Mouse (Mus musculus): Measurements from ENCODE around the gene Faap24.

Gene Faap24

GRCm38 (mm10) chr7:35396542-35397168 is at the start of gene Faap24, which contains the start of gene Cep89:
Faap24 (minus strand) TSS chr7:35396836.
Cep89 (plus strand) TSS chr7:35397035.
- DNase-seq (ENCODE audit: low read depth) = peak; percentile 96

DNA sequence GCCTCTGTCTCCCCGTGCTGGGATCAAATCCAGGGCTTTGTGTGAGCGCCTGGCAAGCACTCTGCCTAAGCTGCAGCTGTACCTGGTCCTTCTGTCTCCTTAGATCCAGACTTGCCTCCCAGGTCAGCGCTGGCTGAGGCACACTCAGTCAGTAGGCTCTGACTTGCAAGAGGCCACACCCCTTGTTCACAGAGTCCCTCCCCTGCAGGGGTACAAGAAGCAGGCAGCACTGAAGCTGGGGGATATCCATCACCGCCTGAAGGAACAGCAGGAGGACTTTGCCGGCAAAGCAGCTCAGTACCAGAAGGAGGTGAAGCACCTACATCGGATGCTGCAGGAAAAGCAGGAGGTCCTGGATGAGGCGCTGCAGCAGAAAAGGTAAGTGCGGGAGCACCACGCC is 38.6 kb upstream of the Faap24 start:
- no peak for DNase-seq (ENCODE audit: low read depth)

DNA sequence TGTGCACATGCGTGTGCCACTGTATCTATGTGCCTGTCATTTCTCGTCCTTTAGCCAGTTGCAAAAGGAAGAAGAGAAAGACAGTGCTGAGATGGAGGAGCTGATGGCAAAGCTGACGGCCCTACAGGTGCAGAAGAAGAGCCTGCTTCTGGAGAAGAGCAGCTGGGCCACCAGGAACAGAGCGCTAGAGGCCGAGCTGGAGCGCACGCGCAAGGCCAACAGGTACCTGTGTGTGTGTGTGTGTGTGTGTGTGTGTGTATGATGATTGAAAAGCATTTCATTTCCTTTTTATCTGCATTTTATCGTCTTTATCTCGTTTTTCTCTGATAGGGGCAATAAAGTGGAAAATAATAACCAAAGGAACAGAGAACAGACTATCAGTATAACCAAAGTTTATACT is 31.5 kb upstream of the Faap24 start:
- no peak for DNase-seq (ENCODE audit: low read depth)

- no peak for DNase-seq (ENCODE audit: low read depth)
These were observed 26.4 kb upstream of the Faap24 start for GRCm38 (mm10) chr7:35423071-35423470.

DNA sequence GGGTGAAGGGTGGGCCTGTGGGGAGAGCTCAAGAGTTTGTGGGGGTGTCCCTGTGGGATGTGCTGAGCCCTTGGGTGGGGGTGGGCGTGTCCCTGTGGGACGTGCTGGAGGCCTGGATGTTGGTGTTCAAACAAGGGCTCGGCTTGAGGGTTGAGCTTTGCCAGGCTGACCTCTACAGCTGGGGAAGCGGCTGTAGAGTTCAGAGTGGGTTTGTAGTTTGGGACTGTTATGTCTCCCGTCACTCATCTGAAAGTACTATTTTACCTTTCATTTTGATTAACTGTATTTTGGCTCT is 20.0 kb upstream of the Faap24 start:
- DNase-seq (ENCODE audit: low read depth) = no peak

DNA sequence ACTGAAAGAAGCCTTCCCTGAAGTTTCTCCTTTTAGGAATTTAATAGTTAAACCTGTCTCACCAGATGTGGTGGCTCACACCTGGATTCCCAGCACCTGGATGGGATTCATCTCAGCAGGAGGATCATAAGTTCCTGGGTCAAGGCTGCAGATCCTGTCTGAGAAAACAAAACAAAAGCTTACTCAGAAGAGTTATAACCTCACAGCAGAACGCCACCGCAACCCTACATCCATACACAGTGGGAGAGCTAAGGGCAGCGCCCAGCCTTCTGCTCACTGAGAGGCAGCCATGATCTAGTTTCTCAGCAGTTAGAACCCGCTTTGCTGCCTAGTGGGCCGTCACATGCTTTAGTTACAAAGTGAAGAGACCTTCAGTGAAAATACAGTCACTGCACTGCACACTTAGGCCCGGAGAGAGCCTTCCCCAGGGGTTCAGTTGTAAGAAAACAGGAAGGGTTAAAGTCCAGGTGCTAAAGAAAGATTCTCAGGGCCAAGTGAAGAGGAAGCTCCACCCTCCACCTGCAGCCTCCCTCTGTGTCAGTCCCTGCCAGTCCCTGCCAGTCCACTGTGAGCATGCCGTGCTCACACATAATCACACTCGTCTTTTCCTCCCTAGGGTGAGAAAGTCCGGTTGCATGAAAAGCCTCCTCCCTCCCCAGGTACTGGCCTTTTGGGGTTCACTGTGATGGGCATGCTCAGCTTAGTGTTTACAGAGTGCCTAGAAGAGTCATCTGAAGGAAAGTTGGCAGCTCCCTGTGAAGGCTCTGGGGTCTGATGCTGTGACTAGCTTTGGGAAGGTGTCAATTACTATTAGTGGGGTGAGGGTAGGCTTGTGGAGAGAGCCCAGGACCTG is 19.4 kb upstream of the Faap24 start:
- DNase-seq (ENCODE audit: low read depth) = peak; percentile 3

- DNase-seq (ENCODE audit: low read depth) = no peak
These were observed 18.6 kb upstream of the Faap24 start for GRCm38 (mm10) chr7:35415226-35415625.

- no peak for DNase-seq (ENCODE audit: low read depth)
These were observed 4.5 kb upstream of the Faap24 start for GRCm38 (mm10) chr7:35401169-35401568.

- no peak for DNase-seq (ENCODE audit: low read depth)
These were observed 741 bp downstream of the Faap24 start for GRCm38 (mm10) chr7:35395734-35396456.

- no peak for DNase-seq (ENCODE audit: low read depth)
These were observed 3.7 kb downstream of the Faap24 start for GRCm38 (mm10) chr7:35392935-35393334.

- no peak for DNase-seq (ENCODE audit: low read depth)
These were observed 7.9 kb downstream of the Faap24 start for GRCm38 (mm10) chr7:35388694-35389093.

DNA sequence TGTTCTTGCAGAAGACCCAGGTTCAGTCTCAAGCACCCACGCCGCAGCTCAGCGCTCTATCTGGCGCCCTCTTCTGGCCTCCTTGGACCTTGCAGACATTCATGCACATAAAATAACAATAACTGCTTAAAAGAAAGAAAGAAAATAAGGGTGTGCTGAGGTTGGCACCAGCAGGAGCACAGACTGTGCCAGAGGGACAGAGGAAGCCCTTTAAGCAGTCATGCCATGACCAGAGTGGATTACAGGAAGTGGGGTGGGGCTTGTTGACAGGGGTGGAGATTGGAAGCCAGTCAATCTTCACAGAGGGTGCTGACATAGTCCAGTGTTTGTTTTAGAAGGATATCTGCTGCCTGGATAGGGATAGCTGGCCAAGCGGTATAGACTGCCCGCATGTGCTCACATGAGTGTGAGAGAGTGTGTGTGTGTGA is 10.1 kb downstream of the Faap24 start:
- DNase-seq (ENCODE audit: low read depth) = no peak

- no peak for DNase-seq (ENCODE audit: low read depth)
These were observed 13.8 kb downstream of the Faap24 start for GRCm38 (mm10) chr7:35382706-35383353.

DNA sequence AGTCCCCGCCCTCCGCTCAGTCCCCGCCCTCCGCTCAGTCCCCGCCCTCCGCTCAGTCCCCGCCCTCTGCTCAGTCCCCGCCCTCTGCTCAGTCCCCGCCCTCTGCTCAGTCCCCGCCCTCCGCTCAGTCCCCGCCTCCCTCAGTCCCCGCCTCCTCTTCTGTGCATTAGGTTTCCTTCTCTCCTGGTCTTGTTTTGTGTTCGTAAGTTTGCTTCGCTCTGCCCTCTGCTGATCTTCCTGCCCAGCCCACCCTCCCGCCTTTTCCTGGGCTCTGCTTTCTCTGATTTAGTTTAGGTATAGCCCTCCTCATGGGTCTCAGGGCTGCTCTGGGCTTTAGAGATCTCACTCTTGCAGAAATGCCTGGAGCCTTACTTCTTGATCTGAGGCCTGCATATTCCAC is 14.8 kb downstream of the Faap24 start:
- DNase-seq (ENCODE audit: low read depth) = no peak

DNA sequence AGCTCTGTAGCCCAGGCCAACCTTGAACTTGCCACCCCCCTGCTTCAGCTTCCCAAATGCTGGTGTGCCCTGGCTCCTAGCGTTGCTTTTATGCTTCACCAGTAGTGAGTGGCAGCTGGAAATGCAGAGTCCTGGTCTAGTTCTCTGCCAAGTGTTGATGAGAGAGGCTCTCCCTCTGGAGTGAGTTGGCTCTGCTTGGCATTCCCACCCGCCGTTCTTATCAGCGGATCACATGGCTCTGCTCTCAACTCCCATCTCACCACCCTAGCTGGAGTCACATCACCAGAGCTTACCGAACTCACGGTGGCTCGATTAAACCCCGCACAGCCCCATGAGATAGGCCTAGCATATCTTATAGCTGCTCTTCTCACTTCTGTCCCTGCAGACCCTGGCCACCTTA is 16.3 kb downstream of the Faap24 start:
- no peak for DNase-seq (ENCODE audit: low read depth)

GRCm38 (mm10) chr7:35379492-35380119 is 17.0 kb downstream of the Faap24 start:
- no peak for DNase-seq (ENCODE audit: low read depth)

- no peak for DNase-seq (ENCODE audit: low read depth)
These were observed 20.0 kb downstream of the Faap24 start for GRCm38 (mm10) chr7:35376623-35377022.

DNA sequence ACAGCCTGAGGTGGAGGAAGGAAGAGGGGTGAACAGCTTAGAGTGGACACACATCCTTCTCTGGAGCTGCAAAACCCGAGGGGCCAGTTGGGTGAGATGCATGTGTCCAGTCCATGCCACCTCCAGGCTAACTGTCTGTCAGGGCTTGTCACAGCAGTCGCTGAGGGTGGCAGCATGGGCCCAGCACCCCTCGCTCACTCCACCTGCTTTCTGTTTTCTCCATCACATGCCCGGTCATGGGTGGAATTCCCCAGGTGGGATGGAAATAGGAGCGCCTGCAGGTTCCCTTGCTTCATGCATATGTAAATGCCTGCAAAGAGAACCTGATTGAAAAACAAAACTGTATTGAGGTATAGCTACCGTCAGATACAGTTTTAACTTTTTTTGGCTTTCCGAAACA is 22.4 kb downstream of the Faap24 start:
- no peak for DNase-seq (ENCODE audit: low read depth)

DNA sequence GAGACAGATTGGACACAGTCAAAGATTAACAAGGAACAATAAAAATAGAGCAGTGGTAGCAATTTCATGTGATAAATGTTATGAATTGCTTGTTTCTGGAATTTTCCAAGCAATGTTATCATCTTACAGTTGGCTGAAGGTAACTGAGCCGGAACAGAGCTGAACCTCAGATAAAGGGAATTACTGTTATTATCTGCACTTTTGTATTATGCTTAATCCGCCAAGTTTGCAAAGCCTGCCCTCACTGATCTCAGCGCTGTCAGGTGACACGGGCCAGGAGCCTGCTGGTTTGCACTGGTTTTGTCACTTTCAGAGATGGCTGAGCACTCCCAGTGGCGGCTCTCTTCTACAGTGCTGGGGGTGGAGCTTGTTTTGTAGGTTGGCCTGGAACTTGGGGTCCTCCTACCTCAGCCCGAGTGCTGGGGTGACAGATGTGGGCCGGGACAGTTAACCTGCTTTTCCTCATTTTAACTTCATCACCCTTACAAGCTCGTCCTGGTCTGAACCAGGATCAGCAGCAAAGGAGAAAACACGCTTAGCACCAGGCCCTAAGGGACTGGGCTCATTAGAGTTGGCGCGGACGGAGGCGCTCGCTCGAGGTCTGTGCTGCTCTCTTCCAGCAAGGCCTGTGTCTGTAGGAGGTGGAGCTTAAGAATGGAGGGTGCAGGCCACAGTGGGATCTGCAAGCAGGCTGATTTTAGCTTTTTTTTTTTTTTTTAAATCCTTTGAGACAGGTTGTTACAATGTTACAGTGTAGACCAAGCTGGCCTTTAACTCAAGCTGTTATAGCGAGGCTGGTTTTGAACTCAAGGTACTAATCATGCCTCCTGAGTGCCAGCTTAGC is 23.3 kb downstream of the Faap24 start:
- no peak for DNase-seq (ENCODE audit: low read depth)

GRCm38 (mm10) chr7:35372483-35373017 is 24.1 kb downstream of the Faap24 start:
- no peak for DNase-seq (ENCODE audit: low read depth)

DNA sequence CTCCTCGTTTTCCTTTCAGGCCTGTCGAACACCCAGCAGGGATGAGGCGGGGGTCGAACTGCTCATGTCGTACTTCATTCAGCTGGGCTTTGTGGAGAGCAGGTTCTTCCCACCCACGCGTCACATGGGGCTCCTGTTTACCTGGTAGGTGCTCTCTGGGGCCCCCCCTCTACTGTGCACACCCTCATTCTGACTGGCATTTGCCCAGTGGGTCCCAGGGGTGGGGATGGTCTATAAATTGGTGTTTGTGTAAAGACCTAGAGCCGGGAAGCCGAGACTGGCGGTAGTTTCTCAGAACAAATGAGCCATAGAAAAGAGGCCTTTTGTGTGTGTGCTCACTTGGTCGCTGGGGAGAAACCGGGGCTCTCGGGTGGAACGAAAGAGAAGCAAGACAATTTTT is 25.5 kb downstream of the Faap24 start:
- DNase-seq (ENCODE audit: low read depth) = no peak

Measured in fibroblast of lung, adult 2 months (primary cell).